In the genomic region with DNA sequence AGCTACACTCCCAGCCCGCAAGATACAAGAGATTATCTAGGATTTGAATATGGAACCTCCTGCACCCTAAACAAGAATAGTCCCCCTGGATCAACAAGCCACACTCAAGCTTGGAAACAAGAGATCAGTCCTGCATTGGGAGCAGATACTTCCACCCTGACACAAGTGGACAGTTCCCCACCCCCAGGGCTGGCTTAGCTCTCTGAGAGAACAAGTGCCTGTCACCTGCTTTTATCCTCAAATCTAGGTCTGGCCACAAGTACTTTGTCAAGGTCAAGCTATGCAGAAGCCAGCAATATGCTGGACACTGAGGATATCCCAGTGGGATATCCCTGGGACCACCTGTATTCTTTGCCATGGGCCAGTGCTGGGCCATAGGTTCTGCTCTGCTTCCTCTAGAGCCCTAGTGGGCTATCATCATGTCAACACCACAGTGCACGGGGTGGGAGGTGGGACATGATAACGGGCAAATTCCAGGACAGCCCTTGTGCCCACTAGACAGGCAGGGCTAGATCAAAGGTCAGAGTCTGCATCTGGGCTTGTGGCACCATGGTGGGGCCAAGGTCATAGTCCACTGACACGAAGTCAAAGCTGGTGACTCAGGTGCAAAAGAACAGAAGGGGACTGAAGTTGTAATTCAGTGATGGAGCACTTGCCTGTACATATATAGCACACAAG, we compare ENCODE assay signal across 8 mouse cellular contexts. TPM values are rescaled to one million over a fixed set of nuclear protein-coding genes. Genes with fewer than 3 reads are reported as not detected.
DNase-seq lines count a peak whose midpoint lies in the region; ATAC-seq and TF ChIP-seq lines count a peak whose summit lies in the region.

No protein-coding gene starts in this region.

- peak overlapping the region; percentile 86 for H3K9ac ChIP-seq in heart, embryonic 11.5 days (ENCODE audit: low read depth, low read length)
- H3K9ac ChIP-seq in intestine, embryonic 14.5 days (ENCODE audit: low read length) = peak overlapping the region; percentile 76
- H3K9ac ChIP-seq in liver, embryonic 15.5 days = peak overlapping the region; percentile 78

- ATAC-seq in heart, embryonic 11.5 days (replicated peaks; ENCODE audit: insufficient number of reproducible peaks, low FRiP score, low TSS enrichment) = no peak
- no peak for ATAC-seq in intestine, embryonic 14.5 days (replicated peaks; ENCODE audit: low FRiP score, low TSS enrichment, low read depth)
- ATAC-seq in liver, embryonic 15.5 days (ENCODE audit: insufficient read depth) = peak; percentile 5; the same call in 1 of the 2 replicates
- no peak for ATAC-seq in granulocyte monocyte progenitor cell, adult 5-6 weeks (replicated peaks; ENCODE audit: poor library complexity, severe bottlenecking)

- H3K4me2 ChIP-seq in heart, embryonic 11.5 days = peak overlapping the region; percentile 93
- peak overlapping the region; percentile 80 for H3K4me2 ChIP-seq in intestine, embryonic 14.5 days (ENCODE audit: low read length)
- peak overlapping the region; percentile 90 for H3K4me2 ChIP-seq in liver, embryonic 15.5 days

- peaks cover 27% of the 10 kb centered on the region for H3K36me3 ChIP-seq in heart, embryonic 11.5 days (ENCODE audit: control insufficient read depth, insufficient read depth, low read length)
- H3K36me3 ChIP-seq in intestine, embryonic 14.5 days (ENCODE audit: control insufficient read depth, insufficient read depth, low read length) = peaks cover 59% of the 10 kb centered on the region
- H3K36me3 ChIP-seq in liver, embryonic 15.5 days (replicated peaks) = peaks cover 79% of the 10 kb centered on the region

- H3K27ac ChIP-seq in heart, embryonic 11.5 days (ENCODE audit: low read depth, low read length) = peak overlapping the region; percentile 64
- H3K27ac ChIP-seq in cortical plate, adult 2 months (ENCODE audit: insufficient read depth, low read length) = no peak overlapping the region; the same call in none of the 2 replicates
- no peak overlapping the region for H3K27ac ChIP-seq in intestine, embryonic 14.5 days (ENCODE audit: low read depth)
- peak overlapping the region; percentile 88 for H3K27ac ChIP-seq in liver, embryonic 15.5 days (replicated peaks)

- peak overlapping the region; percentile 82 for H3K4me3 ChIP-seq in heart, embryonic 11.5 days (ENCODE audit: low read depth, low read length)
- peak overlapping the region; percentile 96 for H3K4me3 ChIP-seq in cortical plate, adult 2 months (ENCODE audit: insufficient read depth, low read length)
- peak overlapping the region; percentile 75 for H3K4me3 ChIP-seq in intestine, embryonic 14.5 days (ENCODE audit: low read depth, low read length)
- peak overlapping the region; percentile 91 for H3K4me3 ChIP-seq in liver, embryonic 15.5 days (replicated peaks)

- no peaks in the 10 kb centered on the region for H3K27me3 ChIP-seq in heart, embryonic 11.5 days (ENCODE audit: control insufficient read depth, insufficient read depth, low read length)
- H3K27me3 ChIP-seq in intestine, embryonic 14.5 days (replicated peaks; ENCODE audit: control insufficient read depth, insufficient read depth, low read length) = no peaks in the 10 kb centered on the region
- H3K27me3 ChIP-seq in liver, embryonic 15.5 days = no peaks in the 10 kb centered on the region

- TF ChIP-seq CTCF in cortical plate, adult 2 months (IDR thresholded peaks at IDR 0.05; ENCODE audit: extremely low read depth, insufficient read depth, low read length) = no peak

- TF ChIP-seq POLR2A in cortical plate, adult 2 months (IDR thresholded peaks at IDR 0.05; ENCODE audit: extremely low read depth, insufficient read depth, low read length) = no peak

- peaks cover 12% of the 10 kb centered on the region for H3K4me1 ChIP-seq in heart, embryonic 11.5 days (ENCODE audit: control insufficient read depth, insufficient read depth, low read length)
- peaks cover 5% of the 10 kb centered on the region for H3K4me1 ChIP-seq in cortical plate, adult 2 months (ENCODE audit: control insufficient read depth, insufficient read depth, low read length)
- H3K4me1 ChIP-seq in intestine, embryonic 14.5 days (replicated peaks; ENCODE audit: control insufficient read depth, insufficient read depth, low read length) = peaks cover 8% of the 10 kb centered on the region
- H3K4me1 ChIP-seq in liver, embryonic 15.5 days (replicated peaks) = peaks cover 50% of the 10 kb centered on the region

- intact Hi-C loops in left cerebral cortex, postnatal 36 days (cut with DNase I) = no loop called here

- whole genome bisulfite sequencing in heart, embryonic 11.5 days (ENCODE audit: insufficient replicate concordance) = 31% methylated on average over 4 of the region's 4 CpGs
- 42% methylated on average over 4 of the region's 4 CpGs for WGBS in intestine, embryonic 14.5 days
- WGBS in liver, embryonic 15.5 days (ENCODE audit: insufficient replicate concordance) = 31% methylated on average over 4 of the region's 4 CpGs

- no peak for DNase-seq in heart, adult 9 months (ENCODE audit: low spot score in 2 of 2)
- no peak for DNase-seq in intestine, embryonic 14.5 days (ENCODE audit: low spot score)
- no peak for DNase-seq in layer of hippocampus, postnatal 14 days (ENCODE audit: low spot score in 2 of 2)
- DNase-seq in left cerebral cortex, postnatal 36 days (ENCODE audit: low spot score in 2 of 2) = no peak

- H3K9me3 ChIP-seq in heart, embryonic 11.5 days (replicated peaks; ENCODE audit: control insufficient read depth, low read length) = no peaks in the 10 kb centered on the region
- no peaks in the 10 kb centered on the region for H3K9me3 ChIP-seq in intestine, embryonic 14.5 days (ENCODE audit: control insufficient read depth, low read length)
- no peaks in the 10 kb centered on the region for H3K9me3 ChIP-seq in liver, embryonic 15.5 days (replicated peaks)

RNA-seq across cellular contexts. Expression of a gene that starts 1.0 kb away (rescaled TPM):
- polyA plus RNA-seq in heart, embryonic 11.5 days (2014; fragmentation: Nextera tagmentation; extraction: Ambion mirVana) = 79.2 and 79.9 TPM in 2 replicates
- 281 and 289 TPM in 2 replicates for polyA plus RNA-seq in cortical plate, adult 2 months (2012; rRNA removed)
- polyA plus RNA-seq in intestine, embryonic 14.5 days (2014; fragmentation: Nextera tagmentation; extraction: Ambion mirVana) = 157 and 179 TPM in 2 replicates
- 138 and 165 TPM in 2 replicates for polyA plus RNA-seq in liver, embryonic 15.5 days (2015; fragmentation: Nextera tagmentation; extraction: Ambion mirVana)
- 100 to 1,000 TPM; 150 TPM for total RNA-seq in layer of hippocampus, postnatal 14 days (2021)
- 100 to 1,000 TPM; 115 to 135 TPM for total RNA-seq in left cerebral cortex, postnatal 36 days (2021)
- 48.1 and 70.3 TPM in 2 replicates for total RNA-seq in granulocyte monocyte progenitor cell, adult 5-6 weeks (2014; fragmentation: Nextera tagmentation)
- 21.9 and 35.5 TPM in 2 replicates for total RNA-seq in granulocyte monocyte progenitor cell, adult 5-6 weeks (2017)

RNA-seq across cellular contexts. Expression of a gene that starts 8.3 kb away (rescaled TPM):
- polyA plus RNA-seq in heart, embryonic 11.5 days (2014; fragmentation: Nextera tagmentation; extraction: Ambion mirVana) = 18.8 and 22.5 TPM in 2 replicates
- polyA plus RNA-seq in cortical plate, adult 2 months (2012; rRNA removed) = 98.2 and 105 TPM in 2 replicates
- 31.8 and 35.6 TPM in 2 replicates for polyA plus RNA-seq in intestine, embryonic 14.5 days (2014; fragmentation: Nextera tagmentation; extraction: Ambion mirVana)
- 32.3 and 36.9 TPM in 2 replicates for polyA plus RNA-seq in liver, embryonic 15.5 days (2015; fragmentation: Nextera tagmentation; extraction: Ambion mirVana)
- 10 to 100 TPM; 35.0 to 35.4 TPM for total RNA-seq in layer of hippocampus, postnatal 14 days (2021)
- total RNA-seq in left cerebral cortex, postnatal 36 days (2021) = 10 to 100 TPM; 37.8 to 43.3 TPM
- total RNA-seq in granulocyte monocyte progenitor cell, adult 5-6 weeks (2014; fragmentation: Nextera tagmentation) = 66.1 and 81.1 TPM in 2 replicates
- total RNA-seq in granulocyte monocyte progenitor cell, adult 5-6 weeks (2017) = 57.4 and 75.0 TPM in 2 replicates

RNA-seq across cellular contexts. Expression of a gene that starts 8.5 kb away (rescaled TPM):
- 8.8 and 9.1 TPM in 2 replicates for polyA plus RNA-seq in heart, embryonic 11.5 days (2014; fragmentation: Nextera tagmentation; extraction: Ambion mirVana)
- 0.58 and 1.1 TPM in 2 replicates for polyA plus RNA-seq in cortical plate, adult 2 months (2012; rRNA removed)
- 3.5 and 4.4 TPM in 2 replicates for polyA plus RNA-seq in intestine, embryonic 14.5 days (2014; fragmentation: Nextera tagmentation; extraction: Ambion mirVana)
- 14.7 and 15.8 TPM in 2 replicates for polyA plus RNA-seq in liver, embryonic 15.5 days (2015; fragmentation: Nextera tagmentation; extraction: Ambion mirVana)
- total RNA-seq in layer of hippocampus, postnatal 14 days (2021) = 1 to 10 TPM; 2.3 to 2.7 TPM
- total RNA-seq in left cerebral cortex, postnatal 36 days (2021) = 1 to 10 TPM in 1 of 2 experiments, not detected in 1; 1.2 TPM
- not detected in 2 replicates for total RNA-seq in granulocyte monocyte progenitor cell, adult 5-6 weeks (2014; fragmentation: Nextera tagmentation)
- not detected in 2 replicates for total RNA-seq in granulocyte monocyte progenitor cell, adult 5-6 weeks (2017)

RNA-seq across cellular contexts. Expression of a gene that starts 16.6 kb away (rescaled TPM):
- polyA plus RNA-seq in heart, embryonic 11.5 days (2014; fragmentation: Nextera tagmentation; extraction: Ambion mirVana) = 19.4 and 20.2 TPM in 2 replicates
- 83.7 and 83.9 TPM in 2 replicates for polyA plus RNA-seq in cortical plate, adult 2 months (2012; rRNA removed)
- polyA plus RNA-seq in intestine, embryonic 14.5 days (2014; fragmentation: Nextera tagmentation; extraction: Ambion mirVana) = 20.1 and 25.0 TPM in 2 replicates
- 37.6 and 42.3 TPM in 2 replicates for polyA plus RNA-seq in liver, embryonic 15.5 days (2015; fragmentation: Nextera tagmentation; extraction: Ambion mirVana)
- 10 to 100 TPM; 85.5 to 89.8 TPM for total RNA-seq in layer of hippocampus, postnatal 14 days (2021)
- total RNA-seq in left cerebral cortex, postnatal 36 days (2021) = 100 to 1,000 TPM in 1 of 2 experiments, 10 to 100 TPM in 1; 76.5 to 103 TPM
- total RNA-seq in granulocyte monocyte progenitor cell, adult 5-6 weeks (2014; fragmentation: Nextera tagmentation) = 28.7 and 37.0 TPM in 2 replicates
- 30.2 and 36.6 TPM in 2 replicates for total RNA-seq in granulocyte monocyte progenitor cell, adult 5-6 weeks (2017)

RNA-seq across cellular contexts. Expression of a gene that starts 18.5 kb away (rescaled TPM):
- 200 and 201 TPM in 2 replicates for polyA plus RNA-seq in heart, embryonic 11.5 days (2014; fragmentation: Nextera tagmentation; extraction: Ambion mirVana)
- polyA plus RNA-seq in cortical plate, adult 2 months (2012; rRNA removed) = 148 and 161 TPM in 2 replicates
- 244 TPM in 2 replicates for polyA plus RNA-seq in intestine, embryonic 14.5 days (2014; fragmentation: Nextera tagmentation; extraction: Ambion mirVana)
- polyA plus RNA-seq in liver, embryonic 15.5 days (2015; fragmentation: Nextera tagmentation; extraction: Ambion mirVana) = 76.2 and 79.0 TPM in 2 replicates
- 10 to 100 TPM; 88.0 to 96.5 TPM for total RNA-seq in layer of hippocampus, postnatal 14 days (2021)
- 10 to 100 TPM; 91.4 to 99.7 TPM for total RNA-seq in left cerebral cortex, postnatal 36 days (2021)
- total RNA-seq in granulocyte monocyte progenitor cell, adult 5-6 weeks (2014; fragmentation: Nextera tagmentation) = 80.9 and 96.2 TPM in 2 replicates
- total RNA-seq in granulocyte monocyte progenitor cell, adult 5-6 weeks (2017) = 26.9 and 27.0 TPM in 2 replicates

Comparison
In these comparisons a context has a peak if more than half of its experiments do, and no peak if none do; other contexts are left out.
1. H3K27ac ChIP-seq: peak in heart, embryonic 11.5 days (single experiment) and liver, embryonic 15.5 days (single experiment); none in cortical plate, adult 2 months (single experiment) and intestine, embryonic 14.5 days (single experiment).
2. Peak in every context shown above with its lines, with median percentiles within 50 percentile points of each other: H3K4me2 ChIP-seq, H3K4me3 ChIP-seq and H3K9ac ChIP-seq.